Mouse (Mus musculus) bone marrow macrophage, adult 2 months (primary cell): ENCODE measurements at regions not wholly inside any gene's neighbourhood (a gene's known extent, or its start where the extent isn't known, plus 50 kb on each side); places are given as distances from the start of the nearest gene placed in this dataset.

Experiments
- CTCF ChIP-seq: IDR thresholded peaks from 2 replicates; pipeline ENCODE4 v1.5.1; 2012; ENCODE audit warnings: low read depth, mild to moderate bottlenecking, low read length, moderate library complexity
- POLR2A ChIP-seq: IDR thresholded peaks from 2 replicates; pipeline ENCODE4 v1.6.1; 2012; ENCODE audit warnings: mild to moderate bottlenecking, low read depth, low read length, borderline replicate concordance

DNA sequence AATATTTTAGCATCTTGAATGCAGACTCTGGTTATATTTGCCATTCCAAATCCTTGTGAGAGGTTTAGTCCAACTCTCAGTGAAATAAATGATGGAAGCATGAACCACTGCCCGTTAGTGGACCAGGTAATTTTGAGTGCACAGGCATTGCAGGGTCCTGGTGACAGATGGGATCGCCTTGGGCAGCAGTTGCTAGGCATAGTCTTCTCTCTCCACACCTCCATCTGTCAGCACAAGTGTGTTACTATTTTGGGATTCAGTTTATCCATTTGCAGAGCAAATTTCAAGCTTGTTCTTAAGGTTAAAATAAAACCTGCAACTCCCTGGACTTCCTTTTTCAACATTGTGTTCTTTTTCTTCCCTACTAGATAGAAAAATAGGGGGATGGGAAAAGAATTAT lies 97.4 kb upstream of the Sphkap start:
- TF ChIP-seq POLR2A (no peak), CTCF (no peak)
